Mouse (Mus musculus): ENCODE measurements around the gene Zfp688. TPM values are rescaled to one million over a fixed set of nuclear protein-coding genes. Genes with fewer than 3 reads are reported as not detected.
"Not testable (repeated sequence)": the region's sequence is repeated elsewhere in the genome, so short reads cannot be mapped to it uniquely, and the experiment has no call there.

Gene Zfp688
- total RNA-seq, 1 experiment from 2014 or later: 3.7 TPM

DNA sequence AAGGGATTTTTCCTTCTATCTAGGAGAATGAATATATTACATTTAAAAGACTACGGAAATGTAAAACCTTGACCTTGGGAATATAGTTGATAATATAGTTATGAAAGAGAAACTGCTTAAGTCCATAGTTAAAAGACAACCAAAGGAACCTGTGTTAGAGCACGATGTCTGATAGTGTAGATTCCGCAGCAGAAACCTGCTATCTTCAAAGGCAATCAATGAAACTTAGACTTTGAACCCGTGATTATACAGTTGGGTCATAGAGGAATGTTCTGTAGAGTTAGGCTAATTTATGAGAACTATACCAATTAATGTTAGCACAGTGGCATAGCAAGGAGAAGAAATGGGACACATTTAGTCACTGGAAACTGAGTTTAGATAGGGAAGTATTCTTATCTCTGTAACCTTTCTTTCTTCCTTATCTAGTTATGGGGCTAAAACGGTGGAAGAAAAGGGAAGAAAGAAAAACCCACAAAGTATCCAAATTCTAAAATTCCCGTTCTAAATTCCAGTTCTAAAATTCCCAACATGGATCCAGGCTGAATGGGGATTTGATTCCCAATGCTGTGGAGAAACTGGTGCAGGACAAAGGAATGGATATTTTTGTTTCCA, 43.5 kb downstream of the Zfp688 start:
- no peak for ATAC-seq (replicated peaks in 1 of 2; ENCODE audit: insufficient read depth in 1 of 2, low FRiP score in 2 of 2, low TSS enrichment in 1 of 2, low read depth in 1 of 2, poor library complexity in 2 of 2, severe bottlenecking in 2 of 2)

DNA sequence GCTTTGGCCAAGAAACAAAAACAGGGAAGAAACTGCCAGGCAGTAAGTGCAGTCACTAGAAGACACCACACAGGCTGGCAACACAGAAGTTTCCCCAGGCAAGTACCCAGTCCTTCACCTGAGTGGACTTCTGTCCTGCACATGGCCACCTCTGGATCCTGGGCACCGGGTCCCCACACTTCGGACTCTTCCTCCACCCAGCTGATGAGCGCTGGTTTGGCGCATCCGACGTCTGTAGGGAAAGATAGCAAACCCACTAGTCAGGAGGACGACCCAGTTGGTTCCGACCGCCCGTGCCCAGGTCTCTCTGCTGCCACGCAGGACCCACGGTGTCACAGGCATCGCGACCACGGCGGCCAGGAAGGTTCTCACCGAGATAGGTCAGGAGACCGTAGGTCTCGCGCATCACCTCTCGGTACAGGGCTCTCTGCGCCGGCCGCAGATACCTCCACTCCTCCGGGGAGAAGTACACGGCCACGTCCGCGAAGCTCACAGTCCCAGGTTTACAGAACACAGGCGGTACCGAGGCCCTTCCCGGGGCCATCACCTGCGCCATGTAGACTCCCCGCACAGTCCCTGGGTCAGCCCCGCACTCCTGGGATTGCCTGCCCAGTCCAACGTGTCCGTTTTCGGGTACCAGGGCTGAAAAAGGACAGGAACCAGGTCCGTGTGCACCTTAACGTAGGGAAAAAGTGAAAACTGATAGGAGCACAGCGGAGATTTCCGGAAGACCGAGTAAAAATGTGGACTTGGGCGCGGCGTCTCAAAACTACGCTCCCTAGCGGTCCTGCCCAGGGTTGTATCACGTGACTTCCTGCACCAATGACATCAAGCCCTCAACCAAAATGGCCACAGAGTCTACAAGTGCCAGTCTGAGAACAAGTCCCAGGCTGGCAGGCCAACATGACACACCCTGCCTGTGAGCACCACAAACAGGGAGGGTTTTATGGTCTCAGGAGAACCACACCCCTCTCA, 46.3 kb downstream of the Zfp688 start, which contains the start of gene Zfp747:
TSS of gene Zfp747 (minus strand) at position 780 of the 975 bp plus-strand sequence.
- ATAC-seq (replicated peaks in 1 of 2; ENCODE audit: insufficient read depth in 1 of 2, low FRiP score in 2 of 2, low TSS enrichment in 1 of 2, low read depth in 1 of 2, poor library complexity in 2 of 2, severe bottlenecking in 2 of 2): peak; percentile 95 to 96

DNA sequence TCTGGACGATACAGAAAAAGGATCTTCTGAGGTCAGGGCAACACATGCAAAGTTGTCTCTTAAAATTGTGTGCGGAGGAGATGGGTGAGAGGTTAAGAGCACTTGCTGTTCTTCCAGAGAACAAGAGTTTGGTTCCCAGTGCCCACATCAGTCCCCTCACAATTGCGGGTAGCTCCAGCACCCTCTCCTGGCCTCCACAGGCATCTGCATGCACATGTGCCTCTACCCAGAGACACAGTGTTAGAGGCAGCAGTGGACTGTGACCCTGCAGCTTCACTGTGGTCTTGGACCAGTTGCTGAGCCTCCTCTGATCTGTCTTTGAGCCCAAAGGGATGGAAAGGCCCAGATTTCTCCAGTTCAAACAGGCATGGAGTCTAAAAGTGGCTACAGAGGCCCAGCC, 50.0 kb downstream of the Zfp688 start:
- not testable (repeated sequence) for ATAC-seq (replicated peaks in 1 of 2; ENCODE audit: insufficient read depth in 1 of 2, low FRiP score in 2 of 2, low TSS enrichment in 1 of 2, low read depth in 1 of 2, poor library complexity in 2 of 2, severe bottlenecking in 2 of 2)

DNA sequence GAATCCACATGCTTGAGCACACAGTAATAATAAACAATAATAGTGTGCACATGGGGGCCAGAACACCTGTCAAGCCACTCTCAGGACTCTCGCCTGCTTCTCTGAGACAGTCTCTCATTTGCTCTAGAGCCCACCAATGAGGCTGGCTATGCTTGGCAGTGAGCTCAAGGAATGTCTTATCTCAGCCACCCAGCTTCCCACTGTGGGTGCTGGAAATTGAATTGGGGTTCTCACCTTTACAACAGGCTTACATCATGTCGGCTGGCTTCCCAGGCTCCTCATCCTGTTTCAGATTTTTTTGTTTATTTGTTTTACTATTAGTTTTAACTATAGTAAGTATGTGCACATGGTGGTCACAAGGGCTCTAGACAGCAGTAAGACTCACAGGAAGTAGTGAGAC, 50.7 kb downstream of the Zfp688 start:
- no peak for ATAC-seq (replicated peaks in 1 of 2; ENCODE audit: insufficient read depth in 1 of 2, low FRiP score in 2 of 2, low TSS enrichment in 1 of 2, low read depth in 1 of 2, poor library complexity in 2 of 2, severe bottlenecking in 2 of 2)

Other genes starting within 250 kb of the Zfp688 start
- 32.0 and 63.9 TPM in 2 replicates for gene Cd2bp2, start 226.0 kb downstream of the Zfp688 start, total RNA-seq (2017)
- 33.2 and 36.4 TPM in 2 replicates for gene Tbc1d10b, start 213.6 kb downstream of the Zfp688 start, total RNA-seq (2017)
- gene Mylpf, start 213.2 kb downstream of the Zfp688 start, total RNA-seq (2017): 8.3 and 23.4 TPM in 2 replicates
- 19.8 and 29.2 TPM in 2 replicates for gene Zfp553, start 189.0 kb downstream of the Zfp688 start, total RNA-seq (2017)
- 145 and 165 TPM in 2 replicates for gene Sept1, start 188.9 kb downstream of the Zfp688 start, total RNA-seq (2017)
- gene Zfp771, start 177.8 kb downstream of the Zfp688 start, total RNA-seq (2017): 3.9 and 10.2 TPM in 2 replicates
- 59.0 and 60.5 TPM in 2 replicates for gene Dctpp1, start 161.4 kb downstream of the Zfp688 start, total RNA-seq (2017)
- 76.8 and 79.8 TPM in 2 replicates for gene Sephs2, start 148.0 kb downstream of the Zfp688 start, total RNA-seq (2017)
- 13.7 and 23.1 TPM in 2 replicates for gene Itgal, start 125.8 kb downstream of the Zfp688 start, total RNA-seq (2017)
- 9.1 and 11.1 TPM in 2 replicates for gene Zfp768, start 76.5 kb downstream of the Zfp688 start, total RNA-seq (2017)
- gene Zfp747, start 46.0 kb downstream of the Zfp688 start, total RNA-seq (2017): 6.8 TPM in 2 replicates
- gene 9130019O22Rik, start 34.9 kb downstream of the Zfp688 start, total RNA-seq (2017): 7.4 and 7.8 TPM in 2 replicates
- 7.4 and 8.1 TPM in 2 replicates for gene E430018J23Rik, start 28.4 kb downstream of the Zfp688 start, total RNA-seq (2017)
- gene Zfp764, start 15.2 kb downstream of the Zfp688 start, total RNA-seq (2017): 13.1 and 13.9 TPM in 2 replicates
- 3.1 and 4.3 TPM in 2 replicates for gene Zfp689, start 27.1 kb upstream of the Zfp688 start, total RNA-seq (2017)
- gene Prr14, start 37.5 kb upstream of the Zfp688 start, total RNA-seq (2017): 23.6 and 29.6 TPM in 2 replicates
- gene Fbrs, start 57.1 kb upstream of the Zfp688 start, total RNA-seq (2017): 15.2 and 27.3 TPM in 2 replicates
- 24.2 and 38.4 TPM in 2 replicates for gene Srcap, start 89.9 kb upstream of the Zfp688 start, total RNA-seq (2017)
- gene Gm42715, start 97.5 kb upstream of the Zfp688 start, total RNA-seq (2017): 8.9 and 9.1 TPM in 2 replicates
- gene Tmem265, start 139.3 kb upstream of the Zfp688 start, total RNA-seq (2017): 0.65 and 9.4 TPM in 2 replicates
- gene Phkg2, start 151.3 kb upstream of the Zfp688 start, total RNA-seq (2017): 35.7 and 51.0 TPM in 2 replicates
- gene Ccdc189, start 166.5 kb upstream of the Zfp688 start, total RNA-seq (2017): 3.6 and 8.4 TPM in 2 replicates
- 52.4 and 54.8 TPM in 2 replicates for gene Rnf40, start 166.7 kb upstream of the Zfp688 start, total RNA-seq (2017)
- 16.1 and 16.8 TPM in 2 replicates for gene Zfp629, start 193.7 kb upstream of the Zfp688 start, total RNA-seq (2017)

Data from hematopoietic stem cell, adult 5-6 weeks (primary cell).